Mouse (Mus musculus): ENCODE data around the gene Nes. TPM values are rescaled to one million over a fixed set of nuclear protein-coding genes. Genes with fewer than 3 reads are reported as not detected.

Gene Nes
- total RNA-seq (2021) = 1 to 10 TPM; 3.6 to 4.7 TPM
- long read RNA-seq, full-length matches to known transcripts = 2 of 8 reads
- long read RNA-seq, partial matches to known transcripts = 6 of 8 reads
- long read RNA-seq, other reads (novel, unspliced or antisense) = 0 of 8 reads

GRCm38 (mm10) chr3:87970939-87971488 is at the start of gene Nes:
TSS of gene Nes (plus strand) at chr3:87971078.
- DNase-seq (ENCODE audit: low spot score in 2 of 2) = no peak

GRCm38 (mm10) chr3:87924996-87925395 is 45.9 kb upstream of the Nes start:
- no peak for DNase-seq (ENCODE audit: low spot score in 2 of 2)

GRCm38 (mm10) chr3:87927452-87927851 is 43.4 kb upstream of the Nes start:
- no peak for DNase-seq (ENCODE audit: low spot score in 2 of 2)

- DNase-seq (ENCODE audit: low spot score in 2 of 2) = no peak
These were observed 41.4 kb upstream of the Nes start for GRCm38 (mm10) chr3:87929341-87930077.

GRCm38 (mm10) chr3:87930078-87930795 is 40.6 kb upstream of the Nes start, which contains the start of the genes Isg20l2 and Rrnad1:
TSS of gene Isg20l2 (plus strand) at chr3:87930314.
TSS of gene Rrnad1 (minus strand) at chr3:87930717.
- DNase-seq (ENCODE audit: low spot score in 2 of 2) = peak; percentile 98

GRCm38 (mm10) chr3:87934026-87934425 is 36.9 kb upstream of the Nes start:
- DNase-seq (ENCODE audit: low spot score in 2 of 2) = no peak

- DNase-seq (ENCODE audit: low spot score in 2 of 2) = no peak
These were observed 36.4 kb upstream of the Nes start for GRCm38 (mm10) chr3:87934501-87934900.

DNA sequence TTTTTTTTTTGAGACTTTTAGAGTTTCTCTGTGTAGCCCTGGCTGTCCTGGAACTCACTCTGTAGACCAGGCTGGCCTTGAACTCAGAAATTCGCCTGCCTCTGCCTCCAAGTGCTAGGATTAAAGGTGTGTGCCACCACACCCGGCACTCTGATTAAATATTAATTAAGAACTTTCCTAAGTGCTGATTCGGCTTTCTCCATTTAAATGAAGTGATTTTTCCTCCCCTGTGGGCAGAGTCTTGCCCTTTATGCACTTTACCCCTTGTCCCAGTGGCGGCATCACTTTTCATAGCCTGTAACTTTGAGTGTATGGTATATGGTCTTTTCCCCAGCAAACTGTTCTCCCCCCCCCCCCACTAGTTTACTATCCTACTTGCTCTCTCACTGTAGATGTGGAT is 35.7 kb upstream of the Nes start:
- no peak for DNase-seq (ENCODE audit: low spot score in 2 of 2)

- DNase-seq (ENCODE audit: low spot score in 2 of 2) = peak; percentile 66 to 82
These were observed 35.1 kb upstream of the Nes start for GRCm38 (mm10) chr3:87935776-87936175.

- no peak for DNase-seq (ENCODE audit: low spot score in 2 of 2)
These were observed 30.3 kb upstream of the Nes start for GRCm38 (mm10) chr3:87940611-87941010.

DNA sequence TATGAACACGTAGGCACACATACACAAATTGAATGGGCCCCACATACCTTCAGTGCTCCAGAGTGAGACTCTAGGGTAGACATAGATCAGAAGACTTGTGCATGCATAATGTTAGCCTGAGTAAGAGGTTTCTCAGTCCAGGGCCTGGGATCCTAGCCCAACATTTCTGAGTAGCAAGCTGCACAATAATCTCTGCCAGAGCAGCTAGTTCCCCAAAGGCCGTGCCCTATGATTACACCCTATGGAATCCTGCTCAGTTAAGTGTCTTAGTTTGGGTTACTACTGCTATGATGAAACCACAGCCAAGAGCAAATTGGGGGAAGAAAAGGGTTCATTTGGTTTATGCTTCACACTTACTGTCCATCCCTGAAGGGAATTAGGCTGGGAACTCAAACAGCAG is 28.4 kb upstream of the Nes start:
- DNase-seq (ENCODE audit: low spot score in 2 of 2) = no peak

DNA sequence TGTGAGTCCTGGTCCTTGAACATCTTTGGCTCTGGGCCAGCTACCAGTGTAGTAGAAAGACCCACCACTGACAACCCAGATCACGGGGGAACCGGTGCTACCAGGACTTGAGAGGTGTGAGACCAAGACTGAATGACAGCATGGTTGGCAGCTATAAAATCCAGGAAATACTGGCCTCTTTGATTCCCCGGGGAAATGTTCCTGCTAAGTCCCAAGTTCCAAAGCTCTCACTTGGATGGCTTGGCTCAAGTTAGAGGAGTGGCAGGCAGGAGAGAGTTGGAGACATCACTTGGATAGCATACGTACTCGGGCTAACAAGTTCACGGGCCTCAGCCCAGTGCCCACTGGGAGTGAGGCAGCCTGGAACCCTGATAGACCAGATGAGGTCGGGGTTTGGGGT is 27.3 kb upstream of the Nes start:
- no peak for DNase-seq (ENCODE audit: low spot score in 2 of 2)

DNA sequence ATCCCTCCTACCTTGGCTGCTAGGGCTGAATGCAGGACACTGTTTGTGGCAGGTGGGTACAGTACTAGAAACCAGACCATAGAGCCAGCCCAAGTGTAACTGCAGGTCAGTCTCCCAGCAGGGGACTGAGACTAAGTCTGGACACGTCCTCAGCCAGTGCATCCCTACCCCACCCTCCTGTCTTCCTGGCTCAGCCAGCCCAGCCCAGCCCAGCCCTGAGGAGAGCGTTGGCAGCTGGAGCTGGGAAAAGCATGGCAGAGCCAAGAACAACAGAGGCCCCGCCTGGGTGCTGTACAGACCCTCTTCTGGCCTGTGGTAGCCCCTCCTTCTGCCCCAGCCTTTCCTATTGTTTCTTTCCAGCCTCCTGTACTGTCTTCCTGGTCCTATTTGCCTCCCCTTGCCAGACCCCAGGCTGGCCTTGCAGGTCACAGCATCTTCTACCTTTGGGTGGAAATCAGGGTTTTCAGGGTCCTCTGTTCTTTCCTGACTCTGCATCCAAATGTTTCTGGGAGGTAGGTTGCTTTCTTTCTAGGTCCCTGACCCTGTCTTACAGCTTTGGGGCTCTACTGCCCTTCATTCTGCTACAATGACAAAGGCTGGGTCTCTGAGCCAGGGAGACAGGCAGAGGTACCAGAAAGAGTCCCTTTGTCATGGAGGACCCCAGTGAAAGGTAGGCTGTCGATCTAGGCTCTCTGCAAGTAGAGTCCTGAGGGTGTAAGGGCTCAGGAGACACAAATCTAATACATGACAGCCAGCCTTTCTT is 25.9 kb upstream of the Nes start:
- DNase-seq (ENCODE audit: low spot score in 2 of 2) = no peak

DNA sequence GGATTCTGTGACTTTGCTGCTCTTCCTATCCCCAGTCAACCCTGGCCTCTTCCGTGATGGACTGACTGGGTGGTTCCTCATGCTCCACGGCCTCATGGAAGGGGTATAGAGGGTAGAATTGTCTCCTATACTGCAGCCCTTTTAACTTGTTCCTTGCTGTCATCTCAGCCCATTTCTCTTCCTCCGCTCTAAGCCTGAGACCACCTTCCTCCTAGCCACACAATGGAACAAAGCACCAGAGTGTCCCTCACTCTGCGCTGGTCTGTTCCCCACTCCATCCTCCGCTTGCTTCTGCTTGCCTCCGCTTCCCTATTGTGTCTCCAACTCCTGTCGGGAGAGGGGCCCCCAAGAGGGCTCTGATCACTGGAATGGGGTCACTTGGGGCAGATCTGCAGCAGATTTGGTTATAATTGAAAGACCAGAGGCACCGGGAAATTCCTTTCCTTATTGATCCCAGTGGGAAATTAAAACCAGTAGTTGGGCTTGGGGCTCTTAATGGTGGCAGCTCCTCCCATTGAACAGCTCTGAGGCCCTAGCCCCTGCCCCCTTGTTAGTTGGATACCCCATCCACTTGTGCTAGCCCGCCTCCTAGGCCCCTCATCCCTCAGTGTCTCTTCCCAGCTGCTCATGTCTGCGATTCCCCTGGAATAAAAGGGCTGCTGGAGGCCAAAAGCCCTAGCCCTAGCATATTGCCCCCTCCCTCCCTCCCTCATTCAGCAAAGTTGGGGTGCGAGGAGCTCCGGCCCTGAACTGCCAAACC is 24.9 kb upstream of the Nes start:
- DNase-seq (ENCODE audit: low spot score in 2 of 2) = no peak

- DNase-seq (ENCODE audit: low spot score in 2 of 2) = no peak
These were observed 24.4 kb upstream of the Nes start for GRCm38 (mm10) chr3:87946541-87946860.

DNA sequence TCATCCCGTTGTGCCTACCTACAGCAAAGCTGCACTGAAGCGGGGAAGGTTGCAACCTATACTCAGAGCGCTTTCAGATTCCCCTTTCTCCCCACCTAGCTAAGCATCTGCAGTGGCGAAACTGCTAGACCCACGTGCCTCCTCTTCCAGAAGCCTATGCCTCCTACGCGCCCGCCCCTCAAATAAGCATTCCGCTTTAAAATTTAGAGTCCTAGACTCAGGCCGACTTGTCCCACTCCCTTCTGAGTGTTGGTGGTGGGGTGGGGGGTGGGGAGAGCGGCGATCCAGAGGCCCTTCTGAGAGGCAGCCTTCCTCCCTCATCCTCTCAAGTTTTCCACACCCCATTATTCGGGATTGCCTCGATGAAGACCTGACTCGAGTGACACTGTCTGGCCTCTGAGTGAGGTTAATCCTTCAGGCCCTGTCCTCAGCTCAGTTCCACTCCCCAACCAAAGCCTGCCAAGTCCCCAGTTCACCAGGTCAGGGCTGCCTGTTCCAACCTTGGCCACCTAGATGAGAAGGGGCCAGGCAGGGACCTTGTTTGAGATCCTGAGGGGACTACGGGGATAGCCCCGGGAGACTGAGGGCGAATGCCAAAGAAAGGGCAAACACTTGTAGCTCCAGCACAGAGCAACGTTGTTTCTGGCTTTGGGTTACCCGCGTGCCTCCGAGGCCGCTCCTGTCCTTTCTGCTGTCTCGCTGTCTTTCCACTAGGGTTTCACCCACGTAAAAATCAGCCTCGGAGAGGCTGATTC is 23.6 kb upstream of the Nes start:
- DNase-seq (ENCODE audit: low spot score in 2 of 2) = no peak

DNA sequence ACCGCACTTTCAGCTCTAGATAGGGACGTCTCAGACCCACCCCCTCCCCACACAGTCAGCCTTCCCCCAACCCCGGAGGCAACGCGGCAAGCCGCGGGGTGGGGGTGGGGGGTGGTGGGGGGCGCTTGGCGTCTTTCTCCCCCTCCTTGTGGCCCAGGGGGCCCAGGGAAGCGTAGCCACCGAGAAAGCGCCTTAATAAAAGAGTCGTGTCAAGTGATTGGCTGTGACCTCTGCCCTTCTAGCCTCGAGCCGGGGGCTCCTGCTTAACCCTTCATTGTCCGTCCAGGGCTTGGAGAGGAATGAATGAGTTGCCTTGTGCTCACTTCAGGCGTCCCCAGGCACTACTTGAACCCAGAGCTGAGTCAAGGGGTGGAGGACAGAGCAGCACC is 23.1 kb upstream of the Nes start:
- DNase-seq (ENCODE audit: low spot score in 2 of 2) = no peak

- no peak for DNase-seq (ENCODE audit: low spot score in 2 of 2)
These were observed 22.3 kb upstream of the Nes start, which contains the start of gene Crabp2 for GRCm38 (mm10) chr3:87948378-87949265. TSS of gene Crabp2 (plus strand) at chr3:87948666.

Data from layer of hippocampus, adult 18-20 months (tissue).